Mouse (Mus musculus): ENCODE measurements at regions not wholly inside any gene's neighbourhood (a gene's known extent, or its start where the extent isn't known, plus 50 kb on each side); places are given as distances from the start of the nearest gene placed in this dataset.

GRCm38 (mm10) chr14:74409441-74409840 lies 231.2 kb upstream of the Htr2a start:
- no peak for TF ChIP-seq POLR2A (IDR thresholded peaks at IDR 0.05; ENCODE audit: borderline replicate concordance, extremely low read depth, insufficient read depth, insufficient read length, poor library complexity, severe bottlenecking)
- TF ChIP-seq CTCF (IDR thresholded peaks at IDR 0.05; ENCODE audit: borderline replicate concordance, extremely low read depth, insufficient read depth, insufficient read length): no peak
